ENCODE assay signal across 28 mouse cellular contexts in genomic region chr2:140448636-140449035, GRCm38 (mm10). TPM values are rescaled to one million over a fixed set of nuclear protein-coding genes. Genes with fewer than 3 reads are reported as not detected.
"Had no signal": no experiment of that assay in that cellular context is flagged by ENCODE, and none has a peak within 500 bp of the region (broad histone marks: within the 10 kb centered on the region; RNA-seq: fewer than 3 reads in every experiment).

No protein-coding gene starts in this region.

- DNase-seq: lung, adult 18-20 months; lung, embryonic 14.5 days; lung, postnatal 10 days; lung, postnatal 36 days; retina, postnatal 1 day; right cerebral cortex, adult 18-20 months; right cerebral cortex, postnatal 25 days; right cerebral cortex, postnatal 4 days; spleen, adult 18-20 months; thymus, adult 18-20 months; thymus, postnatal 25 days; thymus, postnatal 4 days had no signal

RNA-seq across cellular contexts. Expression of gene Macrod2, which starts 53.5 kb away (rescaled TPM):
- total RNA-seq: neutrophil, adult 5-6 weeks had no signal

RNA-seq across cellular contexts. Expression of gene Sel1l2, which starts 59.1 kb away (rescaled TPM):
- total RNA-seq: megakaryocyte progenitor cell, adult 5-6 weeks; midbrain, postnatal 0 days; monocyte, adult 5-6 weeks; neutrophil, adult 5-6 weeks had no signal
- polyA plus RNA-seq: liver, embryonic 16.5 days; lung, embryonic 14.5 days; lung, embryonic 16.5 days; macrophage; midbrain, embryonic 11.5 days; midbrain, embryonic 13.5 days; midbrain, embryonic 15.5 days; midbrain, postnatal 0 days; neural tube, embryonic 12.5 days; neural tube, embryonic 14.5 days; small intestine, adult 2 months; stomach, embryonic 14.5 days; stomach, embryonic 16.5 days; urinary bladder, adult 2 months had no signal
